Mouse (Mus musculus): ENCODE measurements around the gene Unc13a. TPM values are rescaled to one million over a fixed set of nuclear protein-coding genes. Genes with fewer than 3 reads are reported as not detected.

Unc13a gene
- polyA plus RNA-seq, 1 experiment from 2014 or later = 8.4 TPM

- peaks cover 15% of the 10 kb centered on the region for H3K36me3 ChIP-seq
- H3K27ac ChIP-seq = no peak overlapping the region
- H3K4me1 ChIP-seq (replicated peaks) = peaks cover 6% of the 10 kb centered on the region
- WGBS = 73% methylated on average over 4 of the region's 4 CpGs
- no peak overlapping the region for H3K4me3 ChIP-seq
- H3K9me3 ChIP-seq = no peaks in the 10 kb centered on the region
- peaks cover 24% of the 10 kb centered on the region for H3K27me3 ChIP-seq (ENCODE audit: insufficient read depth, poor library complexity, severe bottlenecking)
- no peak for DNase-seq (ENCODE audit: low spot score)
Observed at GRCm38 (mm10) chr8:71577856-71578387, 93.6 kb downstream of the Unc13a start.

DNA sequence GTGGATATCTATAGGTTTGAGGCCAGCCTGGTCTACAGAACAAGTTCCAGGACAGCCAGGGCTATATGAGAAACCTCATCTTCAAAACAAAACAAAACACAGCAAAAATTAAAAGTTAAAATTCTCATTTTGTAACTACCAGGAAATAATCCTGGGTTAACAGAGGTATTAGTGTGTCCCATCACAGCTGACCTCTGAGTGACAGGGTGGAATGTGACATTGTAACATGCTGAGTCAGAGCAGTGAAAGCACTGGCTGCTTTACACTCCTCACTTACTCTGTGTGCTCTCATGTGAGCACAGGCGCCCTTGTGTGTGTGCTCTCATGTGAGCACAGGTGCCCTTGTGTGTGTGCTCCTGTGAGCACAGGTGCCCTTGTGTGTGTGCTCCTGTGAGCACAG lies 96.5 kb downstream of the Unc13a start:
- Histone ChIP-seq H3K36me3 (no peaks in the 10 kb centered on the region), H3K4me1 (replicated peaks) (peaks cover 23% of the 10 kb centered on the region), H3K27ac (no peak overlapping the region), H3K27me3 (ENCODE audit: insufficient read depth, poor library complexity, severe bottlenecking) (peaks cover 13% of the 10 kb centered on the region), H3K4me3 (no peak overlapping the region), H3K9me3 (no peaks in the 10 kb centered on the region)
- DNase-seq (ENCODE audit: low spot score) = no peak
- 69% methylated on average over 1 of the region's 1 CpGs for WGBS

DNA sequence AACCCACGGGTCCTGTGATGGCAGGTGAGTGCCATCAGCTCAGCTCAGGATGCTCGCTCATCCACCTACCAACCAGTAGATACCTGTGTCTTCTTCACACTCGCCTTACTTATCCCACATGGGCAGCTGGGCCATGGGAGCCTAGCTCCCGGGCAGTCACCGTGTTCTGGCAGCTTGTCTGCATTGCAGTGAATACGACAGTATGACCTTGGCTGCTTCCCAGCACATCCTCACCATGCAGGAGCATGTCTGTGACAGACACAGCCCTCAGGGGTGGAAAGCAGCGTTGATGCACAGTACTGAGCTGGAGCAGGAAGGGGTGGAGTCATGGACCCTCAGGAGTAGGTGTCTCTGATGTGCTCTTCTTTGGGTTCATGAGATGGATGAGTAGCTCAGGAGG lies 97.1 kb downstream of the Unc13a start:
- DNase-seq (ENCODE audit: low spot score) = no peak
- H3K9me3 ChIP-seq = no peaks in the 10 kb centered on the region
- H3K4me3 ChIP-seq = no peak overlapping the region
- H3K27ac ChIP-seq = no peak overlapping the region
- peaks cover 28% of the 10 kb centered on the region for H3K4me1 ChIP-seq (replicated peaks)
- H3K36me3 ChIP-seq = no peaks in the 10 kb centered on the region
- WGBS = 85% methylated on average over 7 of the region's 7 CpGs
- peaks cover 11% of the 10 kb centered on the region for H3K27me3 ChIP-seq (ENCODE audit: insufficient read depth, poor library complexity, severe bottlenecking)

Other genes with a start within 250 kb of the Unc13a start
- 76.3 and 88.4 TPM in 2 replicates for gene Abhd8, start 208.1 kb downstream of the Unc13a start, polyA plus RNA-seq (2016; fragmentation: Nextera tagmentation; extraction: Ambion mirVana)
- gene Mrpl34, start 206.8 kb downstream of the Unc13a start, polyA plus RNA-seq (2016; fragmentation: Nextera tagmentation; extraction: Ambion mirVana) = 221 and 249 TPM in 2 replicates
- 147 and 169 TPM in 2 replicates for gene Dda1, start 202.6 kb downstream of the Unc13a start, polyA plus RNA-seq (2016; fragmentation: Nextera tagmentation; extraction: Ambion mirVana)
- 3.3 and 6.8 TPM in 2 replicates for gene Ano8, start 185.8 kb downstream of the Unc13a start, polyA plus RNA-seq (2016; fragmentation: Nextera tagmentation; extraction: Ambion mirVana)
- gene Gtpbp3, start 183.7 kb downstream of the Unc13a start, polyA plus RNA-seq (2016; fragmentation: Nextera tagmentation; extraction: Ambion mirVana) = 18.2 and 22.5 TPM in 2 replicates
- 50.2 and 52.7 TPM in 2 replicates for gene Plvap, start 160.0 kb downstream of the Unc13a start, polyA plus RNA-seq (2016; fragmentation: Nextera tagmentation; extraction: Ambion mirVana)
- gene Ccdc194, start 146.0 kb downstream of the Unc13a start, polyA plus RNA-seq (2016; fragmentation: Nextera tagmentation; extraction: Ambion mirVana) = 0.51 and 0.60 TPM in 2 replicates
- gene Bst2, start 134.3 kb downstream of the Unc13a start, polyA plus RNA-seq (2016; fragmentation: Nextera tagmentation; extraction: Ambion mirVana) = 8.9 and 9.6 TPM in 2 replicates
- gene Mvb12a, start 128.8 kb downstream of the Unc13a start, polyA plus RNA-seq (2016; fragmentation: Nextera tagmentation; extraction: Ambion mirVana) = 68.7 and 71.6 TPM in 2 replicates
- 0.18 and 0.26 TPM in 2 replicates for gene Tmem221, start 112.9 kb downstream of the Unc13a start, polyA plus RNA-seq (2016; fragmentation: Nextera tagmentation; extraction: Ambion mirVana)
- gene Nxnl1, start 105.2 kb downstream of the Unc13a start, polyA plus RNA-seq (2016; fragmentation: Nextera tagmentation; extraction: Ambion mirVana) = not detected in 2 replicates
- 24.1 and 28.9 TPM in 2 replicates for gene Slc27a1, start 102.9 kb downstream of the Unc13a start, polyA plus RNA-seq (2016; fragmentation: Nextera tagmentation; extraction: Ambion mirVana)
- gene Pgls, start 79.6 kb downstream of the Unc13a start, polyA plus RNA-seq (2016; fragmentation: Nextera tagmentation; extraction: Ambion mirVana) = 254 and 268 TPM in 2 replicates
- 5.0 and 5.3 TPM in 2 replicates for gene Fam129c, start 74.1 kb downstream of the Unc13a start, polyA plus RNA-seq (2016; fragmentation: Nextera tagmentation; extraction: Ambion mirVana)
- gene Colgalt1, start 60.8 kb downstream of the Unc13a start, polyA plus RNA-seq (2016; fragmentation: Nextera tagmentation; extraction: Ambion mirVana) = 55.3 and 58.5 TPM in 2 replicates
- 3.2 and 3.6 TPM in 2 replicates for gene Jak3, start 4.5 kb upstream of the Unc13a start, polyA plus RNA-seq (2016; fragmentation: Nextera tagmentation; extraction: Ambion mirVana)
- gene Insl3, start 17.5 kb upstream of the Unc13a start, polyA plus RNA-seq (2016; fragmentation: Nextera tagmentation; extraction: Ambion mirVana) = 0.37 and 0.58 TPM in 2 replicates
- gene B3gnt3, start 30.0 kb upstream of the Unc13a start, polyA plus RNA-seq (2016; fragmentation: Nextera tagmentation; extraction: Ambion mirVana) = 0.64 and 1.0 TPM in 2 replicates
- 16.7 and 26.9 TPM in 2 replicates for gene Fcho1, start 54.0 kb upstream of the Unc13a start, polyA plus RNA-seq (2016; fragmentation: Nextera tagmentation; extraction: Ambion mirVana)
- 4.3 and 5.3 TPM in 2 replicates for gene Zfp709, start 210.3 kb upstream of the Unc13a start, polyA plus RNA-seq (2016; fragmentation: Nextera tagmentation; extraction: Ambion mirVana)
- gene Zfp882, start 236.9 kb upstream of the Unc13a start, polyA plus RNA-seq (2016; fragmentation: Nextera tagmentation; extraction: Ambion mirVana) = 8.6 and 8.7 TPM in 2 replicates
- 31.7 and 34.2 TPM in 2 replicates for gene Zfp617, start 236.9 kb upstream of the Unc13a start, polyA plus RNA-seq (2016; fragmentation: Nextera tagmentation; extraction: Ambion mirVana)